In the genomic region with DNA sequence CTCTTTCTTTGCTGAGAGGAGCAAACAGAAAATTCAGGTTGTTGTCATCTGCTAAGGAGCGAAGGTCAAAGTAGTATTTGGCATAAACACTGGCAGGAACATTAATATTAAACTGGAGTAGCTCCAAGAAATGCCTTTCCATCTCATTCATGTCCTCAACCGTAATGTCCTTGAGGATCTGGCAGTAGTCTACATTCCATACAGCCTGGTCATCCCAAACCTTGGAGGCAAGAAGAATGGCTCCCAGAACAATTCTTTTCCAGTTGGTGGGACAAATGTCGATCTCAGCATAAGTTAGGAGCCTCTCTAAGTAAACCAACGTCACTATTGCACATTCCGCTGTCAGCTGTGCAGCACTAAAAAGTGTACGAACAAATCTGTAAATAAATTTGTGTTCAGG, we compare ENCODE assay signal across 36 mouse cellular contexts. TPM values are rescaled to one million over a fixed set of nuclear protein-coding genes. Genes with fewer than 3 reads are reported as not detected.
"Had no signal": no experiment of that assay in that cellular context is flagged by ENCODE, and none has a peak within 500 bp of the region (broad histone marks: within the 10 kb centered on the region; RNA-seq: fewer than 3 reads in every experiment).

No protein-coding gene starts in this region.

RNA-seq across cellular contexts. Expression of a gene that starts 48.7 kb away (rescaled TPM):
- total RNA-seq: gastrocnemius, adult 18-20 months; gastrocnemius, adult 8-10 months; gastrocnemius, postnatal 14 days; gastrocnemius, postnatal 36 days; heart, adult 2 months; heart, postnatal 10 days; heart, postnatal 25 days; heart, postnatal 4 days; hindbrain, postnatal 0 days; layer of hippocampus, adult 18-20 months; layer of hippocampus, adult 8-10 months; layer of hippocampus, postnatal 14 days; layer of hippocampus, postnatal 36 days; left cerebral cortex, adult 18-20 months; left cerebral cortex, adult 8-10 months; left cerebral cortex, postnatal 10 days; left cerebral cortex, postnatal 25 days; left cerebral cortex, postnatal 4 days; liver, adult 2 months had no signal
- polyA plus RNA-seq: gonadal fat pad, adult 2 months; heart, adult 2 months; heart, embryonic 11.5 days; heart, embryonic 13.5 days; heart, embryonic 15.5 days; hindbrain, embryonic 10.5 days; hindbrain, embryonic 12.5 days; hindbrain, embryonic 15.5 days; hindbrain, postnatal 0 days; intestine, embryonic 14.5 days; kidney, adult 2 months; kidney, postnatal 0 days; large intestine, adult 2 months; limb, embryonic 11.5 days; limb, embryonic 13.5 days; limb, embryonic 15.5 days; liver, adult 2 months; liver, embryonic 12.5 days; liver, embryonic 14.5 days; liver, embryonic 16.5 days had no signal

RNA-seq across cellular contexts. Expression of a gene that starts 59.5 kb away (rescaled TPM):
- total RNA-seq: gastrocnemius, adult 18-20 months; gastrocnemius, adult 8-10 months; gastrocnemius, postnatal 14 days; gastrocnemius, postnatal 36 days; heart, adult 2 months; heart, postnatal 10 days; heart, postnatal 25 days; heart, postnatal 4 days; hindbrain, postnatal 0 days; layer of hippocampus, adult 18-20 months; layer of hippocampus, adult 8-10 months; layer of hippocampus, postnatal 14 days; layer of hippocampus, postnatal 36 days; left cerebral cortex, adult 18-20 months; left cerebral cortex, adult 8-10 months; left cerebral cortex, postnatal 10 days; left cerebral cortex, postnatal 25 days; left cerebral cortex, postnatal 4 days; liver, adult 2 months had no signal
- polyA plus RNA-seq: gonadal fat pad, adult 2 months; heart, adult 2 months; heart, embryonic 11.5 days; heart, embryonic 13.5 days; heart, embryonic 15.5 days; hindbrain, embryonic 10.5 days; hindbrain, embryonic 12.5 days; hindbrain, embryonic 15.5 days; intestine, embryonic 14.5 days; kidney, adult 2 months; kidney, postnatal 0 days; large intestine, adult 2 months; limb, embryonic 11.5 days; limb, embryonic 13.5 days; limb, embryonic 15.5 days; liver, adult 2 months; liver, embryonic 12.5 days; liver, embryonic 14.5 days; liver, embryonic 16.5 days had no signal
